Mouse (Mus musculus) ZHBTc4 (cell line): ENCODE measurements around the gene Gm5767.
A peak's percentile ranks its signal among the peaks of the same experiment; 100 is the strongest.

Experiments
- DNase-seq: peaks from one replicate; pipeline ENCODE4 v3.0.0-alpha.2; 2011; ENCODE audit warnings: low read depth, low spot score

Gm5767 gene

GRCm38 (mm10) chr16:8680470-8680869 is at the start of gene Gm5767:
TSS of gene Gm5767 (plus strand) at chr16:8680770.
- no peak for DNase-seq

- no peak for DNase-seq
These were observed 49.1 kb upstream of the Gm5767 start for GRCm38 (mm10) chr16:8631428-8631827.

GRCm38 (mm10) chr16:8636867-8637216 is 43.7 kb upstream of the Gm5767 start:
- no peak for DNase-seq

- peak; percentile 94 for DNase-seq
These were observed 43.1 kb upstream of the Gm5767 start, which contains the start of the genes Pmm2 and Tmem186 for GRCm38 (mm10) chr16:8637217-8638051. TSS of gene Pmm2 (plus strand) at chr16:8637674. TSS of gene Tmem186 (minus strand) at chr16:8637712.

- no peak for DNase-seq
These were observed 42.4 kb upstream of the Gm5767 start for GRCm38 (mm10) chr16:8638131-8638530.

- DNase-seq = no peak
These were observed 40.9 kb upstream of the Gm5767 start for GRCm38 (mm10) chr16:8639466-8640191.

- DNase-seq = peak; percentile 74
These were observed 36.7 kb upstream of the Gm5767 start for GRCm38 (mm10) chr16:8643855-8644254.

- no peak for DNase-seq
These were observed 35.0 kb upstream of the Gm5767 start for GRCm38 (mm10) chr16:8645546-8645945.

- DNase-seq = no peak
These were observed 30.6 kb upstream of the Gm5767 start for GRCm38 (mm10) chr16:8650007-8650406.

GRCm38 (mm10) chr16:8655108-8655507 is 25.5 kb upstream of the Gm5767 start:
- DNase-seq = no peak

- DNase-seq = peak; percentile 68
These were observed 25.0 kb upstream of the Gm5767 start for GRCm38 (mm10) chr16:8655599-8655998.

GRCm38 (mm10) chr16:8656256-8656655 is 24.3 kb upstream of the Gm5767 start:
- DNase-seq = peak; percentile 64

GRCm38 (mm10) chr16:8658349-8658748 is 22.2 kb upstream of the Gm5767 start:
- no peak for DNase-seq

GRCm38 (mm10) chr16:8658764-8659163 is 21.8 kb upstream of the Gm5767 start:
- DNase-seq = no peak

- no peak for DNase-seq
These were observed 17.5 kb upstream of the Gm5767 start for GRCm38 (mm10) chr16:8663022-8663421.

GRCm38 (mm10) chr16:8663606-8664539 is 16.7 kb upstream of the Gm5767 start:
- DNase-seq = no peak

GRCm38 (mm10) chr16:8665367-8665766 is 15.2 kb upstream of the Gm5767 start:
- DNase-seq = no peak

- DNase-seq = peak; percentile 55
These were observed 14.1 kb upstream of the Gm5767 start for GRCm38 (mm10) chr16:8666452-8666851.

- DNase-seq = no peak
These were observed 13.3 kb upstream of the Gm5767 start for GRCm38 (mm10) chr16:8667261-8667660.

- DNase-seq = peak; percentile 62
These were observed 12.8 kb upstream of the Gm5767 start for GRCm38 (mm10) chr16:8667814-8668213.

GRCm38 (mm10) chr16:8668386-8668785 is 12.2 kb upstream of the Gm5767 start:
- no peak for DNase-seq

GRCm38 (mm10) chr16:8669432-8669831 is 11.1 kb upstream of the Gm5767 start:
- no peak for DNase-seq
